Mouse (Mus musculus): ENCODE measurements around the gene Mtif3.
"Not testable (repeated sequence)": the region's sequence is repeated elsewhere in the genome, so short reads cannot be mapped to it uniquely, and the experiment has no call there.

Mtif3 gene

GRCm38 (mm10) chr5:146954576-146954975 is 9.0 kb downstream of the Mtif3 start:
- no peak for DNase-seq (ENCODE audit: low read depth, low spot score)

GRCm38 (mm10) chr5:146948508-146949088 is 15.0 kb downstream of the Mtif3 start, which contains the start of gene Gtf3a:
Gene Gtf3a (plus strand): TSS chr5:146948657.
- peak; percentile 75 for DNase-seq (ENCODE audit: low read depth, low spot score)

GRCm38 (mm10) chr5:146948041-146948507 is 15.5 kb downstream of the Mtif3 start:
- DNase-seq (ENCODE audit: low read depth, low spot score): no peak

- no peak for DNase-seq (ENCODE audit: low read depth, low spot score)
Observed at GRCm38 (mm10) chr5:146947497-146947896, 16.1 kb downstream of the Mtif3 start.

- no peak for DNase-seq (ENCODE audit: low read depth, low spot score)
Observed at GRCm38 (mm10) chr5:146946682-146947081, 16.9 kb downstream of the Mtif3 start.

GRCm38 (mm10) chr5:146944568-146944967 is 19.0 kb downstream of the Mtif3 start:
- no peak for DNase-seq (ENCODE audit: low read depth, low spot score)

- no peak for DNase-seq (ENCODE audit: low read depth, low spot score)
Observed at GRCm38 (mm10) chr5:146942965-146943364, 20.6 kb downstream of the Mtif3 start.

- not testable (repeated sequence) for DNase-seq (ENCODE audit: low read depth, low spot score)
Observed at GRCm38 (mm10) chr5:146941939-146942338, 21.7 kb downstream of the Mtif3 start.

GRCm38 (mm10) chr5:146940219-146940618 is 23.4 kb downstream of the Mtif3 start:
- no peak for DNase-seq (ENCODE audit: low read depth, low spot score)

GRCm38 (mm10) chr5:146939109-146939796 is 24.3 kb downstream of the Mtif3 start:
- no peak for DNase-seq (ENCODE audit: low read depth, low spot score)

GRCm38 (mm10) chr5:146937541-146938503 is 25.8 kb downstream of the Mtif3 start:
- no peak for DNase-seq (ENCODE audit: low read depth, low spot score)

- DNase-seq (ENCODE audit: low read depth, low spot score): no peak
Observed at GRCm38 (mm10) chr5:146933466-146933865, 30.1 kb downstream of the Mtif3 start.

GRCm38 (mm10) chr5:146931904-146932553 is 31.6 kb downstream of the Mtif3 start:
- DNase-seq (ENCODE audit: low read depth, low spot score): no peak

GRCm38 (mm10) chr5:146931422-146931821 is 32.2 kb downstream of the Mtif3 start:
- no peak for DNase-seq (ENCODE audit: low read depth, low spot score)

GRCm38 (mm10) chr5:146926673-146927072 is 36.9 kb downstream of the Mtif3 start:
- DNase-seq (ENCODE audit: low read depth, low spot score): no peak

GRCm38 (mm10) chr5:146923547-146923946 is 40.1 kb downstream of the Mtif3 start:
- no peak for DNase-seq (ENCODE audit: low read depth, low spot score)

- no peak for DNase-seq (ENCODE audit: low read depth, low spot score)
Observed at GRCm38 (mm10) chr5:146921224-146921623, 42.4 kb downstream of the Mtif3 start.

GRCm38 (mm10) chr5:146920314-146921161 is 43.1 kb downstream of the Mtif3 start:
- no peak for DNase-seq (ENCODE audit: low read depth, low spot score)

- no peak for DNase-seq (ENCODE audit: low read depth, low spot score)
Observed at GRCm38 (mm10) chr5:146919874-146920273, 43.7 kb downstream of the Mtif3 start.

- DNase-seq (ENCODE audit: low read depth, low spot score): not testable (repeated sequence)
Observed at GRCm38 (mm10) chr5:146917357-146917756, 46.2 kb downstream of the Mtif3 start.

GRCm38 (mm10) chr5:146916806-146917205 is 46.8 kb downstream of the Mtif3 start:
- DNase-seq (ENCODE audit: low read depth, low spot score): no peak

All from c-Kit-negative CD71-positive TER-119-positive erythroid progenitor cells, embryonic 14.5 days (primary cell).